Mouse (Mus musculus): ENCODE measurements at regions not wholly inside any gene's neighbourhood (a gene's known extent, or its start where the extent isn't known, plus 50 kb on each side); places are given as distances from the start of the nearest gene placed in this dataset.

DNA sequence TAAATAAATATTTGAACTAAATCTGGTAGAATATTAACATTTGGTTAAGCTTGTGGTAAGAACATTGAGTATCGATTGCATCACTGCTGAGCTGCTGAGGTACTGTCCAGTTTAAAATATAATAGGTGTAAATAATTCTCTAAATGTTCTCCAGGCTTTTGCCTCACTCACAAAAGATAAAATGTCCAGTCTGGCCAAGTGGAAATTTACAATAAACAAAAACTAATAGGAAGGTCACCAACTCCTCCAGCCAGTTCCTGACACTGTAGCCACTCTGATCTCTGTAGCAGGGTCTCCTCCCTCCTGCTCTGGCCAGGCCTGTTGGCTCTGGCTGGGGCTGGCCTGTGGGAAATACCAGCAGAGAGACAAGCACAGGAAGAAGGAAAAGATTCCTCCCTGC, 55.8 kb upstream of the Tspan2 start:
- TF ChIP-seq MYOG (IDR thresholded peaks at IDR 0.05; ENCODE audit: control insufficient read depth, extremely low read depth, insufficient read length) (no peak), CTCF (IDR thresholded peaks at IDR 0.05; ENCODE audit: control insufficient read depth, insufficient read depth, insufficient read length) (no peak), USF1 (IDR thresholded peaks at IDR 0.05; ENCODE audit: low read depth) (no peak), MYOD1 (IDR thresholded peaks at IDR 0.05; ENCODE audit: control insufficient read depth, insufficient read length, low read depth) (no peak), CEBPB (IDR thresholded peaks at IDR 0.05; ENCODE audit: low read depth) (no peak)
